Mouse (Mus musculus) CH12.LX (cell line): Measurements from ENCODE around the gene Slc38a10. TPM values are rescaled to one million over a fixed set of nuclear protein-coding genes. Genes with fewer than 3 reads are reported as not detected.

Source experiments
- DNase-seq: peaks from one replicate; pipeline ENCODE4 v3.0.0-alpha.2; 2013; ENCODE audit errors: extremely low read depth
- H3K27ac ChIP-seq: 2 replicates; pipeline ENCODE4 v1.5.1; 2012; ENCODE audit warnings: low read depth, mild to moderate bottlenecking, control low read depth, moderate library complexity; ENCODE audit not compliant: insufficient read depth
- H3K27me3 ChIP-seq: replicated peaks from 2 replicates; pipeline ENCODE3; 2012; ENCODE audit warnings: inconsistent platforms
- H3K36me3 ChIP-seq, 2 experiments: replicated peaks in 1 of 2; 2 replicates each; pipeline versions ENCODE3 to v1.6.1; 2012; ENCODE audit warnings: inconsistent platforms in 1 of 2, low read length in 1 of 2, mild to moderate bottlenecking in 1 of 2, mixed read lengths in 1 of 2, moderate library complexity in 1 of 2; ENCODE audit not compliant: control insufficient read depth in 1 of 2, insufficient read depth in 1 of 2
- H3K4me1 ChIP-seq, 2 experiments: 2 replicates each; pipeline ENCODE4 v1.6.1; 2012; ENCODE audit warnings: inconsistent platforms in 1 of 2, moderate library complexity in 1 of 2; ENCODE audit not compliant: insufficient read depth in 2 of 2, control insufficient read depth in 1 of 2
- H3K4me2 ChIP-seq: 2 replicates; pipeline ENCODE4 v1.6.1; 2012; ENCODE audit warnings: low read depth, mild to moderate bottlenecking, control low read depth; ENCODE audit not compliant: poor library complexity, insufficient read depth, severe bottlenecking
- H3K4me3 ChIP-seq, 3 experiments: fragments of 150-350 bp in 1 of 3; sonication (generic) in 1 of 3; replicated peaks in 1 of 3; 2 replicates each; pipeline versions ENCODE3 to v1.5.1; 2011 to 2012; ENCODE audit warnings: low read depth in 2 of 3, low read length in 2 of 3, mild to moderate bottlenecking in 2 of 3, moderate library complexity in 2 of 3, control low read depth in 1 of 3, improper control_type of control experiment in 1 of 3, inconsistent platforms in 1 of 3, mixed read lengths in 1 of 3; ENCODE audit not compliant: poor library complexity in 1 of 3
- H3K79me2 ChIP-seq: replicated peaks from 2 replicates; pipeline ENCODE4 v1.6.1; 2012; ENCODE audit warnings: mild to moderate bottlenecking, moderate library complexity; ENCODE audit not compliant: control insufficient read depth, poor library complexity, insufficient read depth, severe bottlenecking; ENCODE audit errors: extremely low read depth
- H3K9ac ChIP-seq: 2 replicates; pipeline ENCODE4 v1.6.1; 2012; ENCODE audit warnings: low read depth, mild to moderate bottlenecking, control low read depth, moderate library complexity; ENCODE audit not compliant: insufficient read depth
- H3K9me3 ChIP-seq: replicated peaks from 2 replicates; pipeline ENCODE3; 2012; ENCODE audit warnings: low read length, inconsistent platforms, mixed read lengths
- CHD1 ChIP-seq: IDR thresholded peaks from 2 replicates; pipeline ENCODE4 v1.6.1; 2012; ENCODE audit warnings: low read depth, low read length, improper control_type of control experiment, inconsistent platforms
- CTCF ChIP-seq, 2 experiments: IDR thresholded peaks in 1 of 2; conservative IDR thresholded peaks in 1 of 2; 2 replicates each; pipeline ENCODE4 v1.5.1; 2011 to 2012; ENCODE audit warnings: low read depth in 2 of 2, low read length in 2 of 2, improper control_type of control experiment in 1 of 2, inconsistent platforms in 1 of 2, mild to moderate bottlenecking in 1 of 2, moderate library complexity in 1 of 2
- ELF1 ChIP-seq: IDR thresholded peaks from 2 replicates; pipeline ENCODE4 v1.6.1; 2014; ENCODE audit warnings: low read depth, mild to moderate bottlenecking, inconsistent platforms, low read length, improper control_type of control experiment
- HCFC1 ChIP-seq: IDR thresholded peaks from 2 replicates; pipeline ENCODE4 v1.6.1; 2012; ENCODE audit warnings: low read depth, mild to moderate bottlenecking, inconsistent platforms, low read length, improper control_type of control experiment
- IRF4 ChIP-seq: IDR thresholded peaks from 2 replicates; pipeline ENCODE4 v1.6.1; 2014; ENCODE audit warnings: low read depth, mild to moderate bottlenecking, inconsistent platforms, low read length, improper control_type of control experiment
- MAX ChIP-seq: IDR thresholded peaks from 2 replicates; pipeline ENCODE4 v1.6.1; 2011; ENCODE audit warnings: low read length, improper control_type of control experiment
- MAZ ChIP-seq: IDR thresholded peaks from 2 replicates; pipeline ENCODE4 v1.6.1; 2012; ENCODE audit warnings: low read depth, mild to moderate bottlenecking, inconsistent platforms, low read length, improper control_type of control experiment, moderate library complexity
- MYC ChIP-seq: IDR thresholded peaks from 2 replicates; pipeline ENCODE4 v1.6.1; 2011; ENCODE audit warnings: low read depth, mild to moderate bottlenecking, improper control_type of control experiment, low read length
- PAX5 ChIP-seq: IDR thresholded peaks from 2 replicates; pipeline ENCODE4 v1.6.1; 2012; ENCODE audit warnings: low read length, inconsistent platforms, mixed read lengths
- POLR2A ChIP-seq: IDR thresholded peaks from 2 replicates; pipeline ENCODE4 v1.6.1; 2011; ENCODE audit warnings: low read depth, mild to moderate bottlenecking, improper control_type of control experiment, low read length
- RAD21 ChIP-seq: IDR thresholded peaks from 2 replicates; pipeline ENCODE4 v1.6.1; 2011; ENCODE audit warnings: low read depth, mild to moderate bottlenecking, low read length, improper control_type of control experiment, moderate library complexity
- SMC3 ChIP-seq: IDR thresholded peaks from 2 replicates; pipeline ENCODE4 v1.6.1; 2011; ENCODE audit warnings: low read depth, low read length, improper control_type of control experiment
- ZC3H11A ChIP-seq: IDR thresholded peaks from 2 replicates; pipeline ENCODE4 v1.6.1; 2012; ENCODE audit warnings: low read depth, mild to moderate bottlenecking, inconsistent platforms, low read length, improper control_type of control experiment
- ZMIZ1 ChIP-seq: IDR thresholded peaks from 2 replicates; pipeline ENCODE4 v1.6.1; 2012; ENCODE audit warnings: low read depth, mild to moderate bottlenecking, inconsistent platforms, low read length, improper control_type of control experiment
- dilution Hi-C: fragments of 300-500 bp; cut with MboI; formaldehyde crosslinking; loops from 2 replicates; pipeline ENCODE4 v1.14.3; 2020; ENCODE audit warnings: low sequenced_read_pairs; ENCODE audit not compliant: extremely low pct_unique_long_range_greater_than_20kb, extremely low pct_ligation_motif_present
- in situ Hi-C: fragments of 300-500 bp; cut with MboI; formaldehyde crosslinking; loops from 3 replicates; pipeline ENCODE4 v1.14.3; 2019; ENCODE audit warnings: low sequenced_read_pairs, low pct_ligation_motif_present, low pct_unique_long_range_greater_than_20kb, mixed read lengths
- polyA plus RNA-seq: library from polyadenylated mRNA; unstranded; fragments of >175 nt; gene quantifications from 2 replicates; pipeline ENCODE4 v1.2.1, GENCODE M21; 2012; ENCODE audit warnings: low read depth; ENCODE audit not compliant: insufficient read length
- total RNA-seq, 2 experiments: library from RNA; depleted of rRNA; stranded (reverse); fragments of 300-350 nt in 1 of 2; fragments of >200 nt in 1 of 2; gene quantifications; 2 replicates each; pipeline ENCODE4 v1.2.3; 2012 to 2014

The Slc38a10 gene
- total and polyA plus RNA-seq, 3 experiments = 47.1 to 97.6 (median 75.6) TPM

DNA sequence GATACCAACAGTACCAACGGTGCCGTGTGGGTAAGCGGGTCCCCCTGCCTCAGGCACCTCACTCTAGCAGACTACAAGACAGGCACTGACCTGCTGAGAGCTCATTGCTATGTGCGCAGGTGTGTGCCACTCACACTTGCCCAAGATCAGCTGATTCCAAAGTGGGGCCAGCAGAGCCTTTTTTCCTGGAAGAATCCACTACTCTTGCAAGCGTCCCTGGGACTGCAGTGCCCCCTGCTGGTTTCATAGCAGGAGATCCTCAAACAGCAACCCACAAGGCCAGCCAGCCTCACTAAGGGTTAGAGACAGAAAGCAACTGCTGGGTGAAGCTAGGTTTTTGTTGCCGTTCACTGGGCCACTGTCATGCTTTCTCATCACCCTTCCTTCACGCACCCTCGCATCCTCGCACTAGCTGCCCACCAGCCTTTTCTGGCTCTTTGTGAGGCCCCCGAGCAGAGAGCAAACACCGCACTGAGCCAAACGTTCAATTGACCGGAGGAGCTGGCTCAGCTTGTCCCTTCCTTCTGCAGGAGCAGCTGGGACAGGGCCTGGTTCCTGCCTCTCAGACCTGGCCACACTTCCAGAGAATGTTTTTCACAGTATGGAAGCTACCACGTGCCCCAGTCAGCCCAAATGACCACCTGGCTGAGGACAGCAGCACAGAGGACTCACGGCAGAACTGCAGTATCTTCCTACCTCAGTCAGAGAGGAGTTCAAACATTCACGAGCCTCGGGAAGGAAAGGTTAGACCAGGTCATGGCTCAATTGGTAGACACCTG, 30.3 kb downstream of the Slc38a10 start:
- no peak for TF ChIP-seq CHD1
- no peak for TF ChIP-seq ZC3H11A
- peak; percentile 50 to 60; a peak in 3 of 4 replicates for TF ChIP-seq CTCF (conservative IDR thresholded peaks at IDR 0.05 in 1 of 2, IDR thresholded peaks at IDR 0.05 in 1 of 2; ENCODE audit: low read depth in 2 of 2, low read length in 2 of 2)
- no peak for TF ChIP-seq POLR2A
- no peak for TF ChIP-seq HCFC1
- TF ChIP-seq MAX = no peak
- TF ChIP-seq MYC = no peak
- TF ChIP-seq IRF4 = peak; percentile 84
- TF ChIP-seq ZMIZ1 = no peak
- peak; percentile 25 for TF ChIP-seq RAD21
- TF ChIP-seq SMC3 = no peak; the same call in 1 of the 2 replicates
- TF ChIP-seq PAX5 = no peak
- no peak for TF ChIP-seq MAZ
- Histone ChIP-seq H3K27me3 (no peaks in the 10 kb centered on the region), H3K4me2 (no peak overlapping the region), H3K9me3 (no peaks in the 10 kb centered on the region), H3K27ac (no peak overlapping the region), H3K4me3 (no peak overlapping the region), H3K9ac (no peak overlapping the region), H3K79me2 (no peaks in the 10 kb centered on the region), H3K4me1 (peaks cover 0 to 5% of the 10 kb centered on the region in 2 experiments; a peak in 2 of 4 replicates), H3K36me3 (peaks cover 68 to 99% of the 10 kb centered on the region in 2 experiments)
- in situ Hi-C loops = no loop called here
- peak; percentile 35 for DNase-seq
- dilution Hi-C loops = no loop called here

DNA sequence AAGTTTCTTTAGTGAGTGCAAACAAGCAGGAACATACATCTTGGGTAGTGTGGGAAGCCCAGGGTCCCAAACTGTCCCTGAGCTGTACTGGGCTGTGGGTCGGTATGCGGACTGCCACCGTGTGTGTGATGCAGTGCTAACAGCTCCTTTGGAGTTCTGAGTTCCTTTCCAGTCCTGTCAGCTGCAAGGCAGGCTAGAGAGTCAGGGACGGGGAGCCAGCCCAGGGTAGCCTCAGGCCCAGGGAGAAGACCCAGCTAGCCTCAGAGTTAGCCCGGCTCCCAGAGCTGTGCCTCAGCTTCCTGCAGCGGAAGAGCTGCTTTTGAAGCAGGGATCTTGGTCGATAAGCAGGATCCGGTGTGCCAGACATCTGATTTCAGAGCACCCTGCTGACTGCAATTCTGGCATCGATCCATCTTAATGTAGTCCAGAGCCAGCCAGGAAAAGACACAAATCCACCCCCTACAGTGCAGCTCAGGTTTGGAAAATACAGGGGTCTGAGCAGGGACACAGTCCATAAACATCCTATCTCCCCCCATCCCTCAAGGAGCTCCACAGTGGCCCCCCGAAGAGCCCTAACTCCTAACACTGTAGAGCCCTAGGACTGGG, 31.1 kb downstream of the Slc38a10 start:
- H3K4me2 ChIP-seq = no peak overlapping the region
- TF ChIP-seq POLR2A (no peak), ELF1 (no peak)
- H3K79me2 ChIP-seq = no peaks in the 10 kb centered on the region
- DNase-seq = no peak
- peaks cover 0 to 5% of the 10 kb centered on the region in 2 experiments; a peak in 2 of 4 replicates for H3K4me1 ChIP-seq
- H3K27me3 ChIP-seq = no peaks in the 10 kb centered on the region
- no peak overlapping the region for H3K4me3 ChIP-seq
- dilution Hi-C loops (no loop called here), in situ Hi-C loops (no loop called here)
- peaks cover 70 to 100% of the 10 kb centered on the region in 2 experiments for H3K36me3 ChIP-seq
- no peak overlapping the region for H3K9ac ChIP-seq
- H3K9me3 ChIP-seq = no peaks in the 10 kb centered on the region
- H3K27ac ChIP-seq = no peak overlapping the region
